Mouse (Mus musculus): ENCODE data around the gene Ksr2.

DNA sequence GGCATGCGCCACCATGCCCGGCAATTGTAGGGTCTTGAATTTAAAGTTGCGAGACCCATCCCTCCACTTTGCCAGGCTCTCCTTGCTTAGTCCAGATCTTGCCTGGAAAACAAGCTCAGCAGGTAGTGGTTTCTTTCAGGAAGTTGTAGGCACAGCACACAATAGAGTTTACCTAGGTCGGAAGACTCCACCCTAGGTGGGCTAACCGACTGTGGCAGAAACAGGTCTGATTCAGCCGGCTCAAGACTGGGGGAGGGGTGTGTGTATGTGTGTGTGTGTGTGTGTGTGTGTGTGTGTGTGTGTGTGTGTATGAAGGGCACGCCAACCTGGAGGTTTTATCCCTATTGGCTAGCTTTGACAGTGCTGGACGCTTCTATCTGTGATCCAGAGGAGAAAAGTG, 10.2 kb upstream of the Ksr2 start:
- TF ChIP-seq CTCF (IDR thresholded peaks at IDR 0.05; ENCODE audit: borderline replicate concordance, insufficient read depth, low read length) (no peak), POLR2A (IDR thresholded peaks at IDR 0.05; ENCODE audit: low read depth, low read length) (no peak)
